ENCODE assay signal across 21 mouse cellular contexts in the genomic region with DNA sequence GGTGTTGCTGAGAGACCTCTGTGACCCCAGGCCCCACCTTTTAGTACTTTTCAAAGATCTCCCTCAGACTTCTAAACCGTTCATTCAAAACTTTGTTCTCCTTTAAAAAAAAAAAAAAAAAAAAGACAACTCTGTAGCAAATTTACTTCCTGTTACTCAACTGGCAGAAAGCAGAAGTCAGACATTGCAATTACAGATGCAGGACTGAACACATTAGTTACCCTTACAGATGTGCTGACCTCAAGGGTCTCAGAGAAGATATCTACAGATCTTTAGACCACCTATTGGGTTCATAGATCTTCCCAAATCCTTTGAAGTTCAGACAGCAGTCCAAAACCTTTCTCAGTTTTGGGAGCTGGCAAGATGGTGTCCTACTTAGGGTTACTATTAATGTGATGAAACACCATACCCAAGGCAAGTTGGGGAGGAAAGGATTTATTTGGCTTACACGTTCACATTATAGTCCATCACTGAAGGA. TPM values are rescaled to one million over a fixed set of nuclear protein-coding genes. Genes with fewer than 3 reads are reported as not detected.
A peak's percentile ranks its signal among the peaks of the same experiment; 100 is the strongest.
DNase-seq lines count a peak whose midpoint lies in the region; ATAC-seq and TF ChIP-seq lines count a peak whose summit lies in the region.
"Had no signal": no experiment of that assay in that cellular context is flagged by ENCODE, and none has a peak within 500 bp of the region (broad histone marks: within the 10 kb centered on the region; RNA-seq: fewer than 3 reads in every experiment).

No protein-coding gene starts in this region.

- peak; percentile 93 for ATAC-seq in megakaryocyte, adult 5-6 weeks (ENCODE audit: poor library complexity, severe bottlenecking)
- no peak for ATAC-seq in kidney, embryonic 14.5 days (ENCODE audit: low FRiP score, low TSS enrichment)
- ATAC-seq: intestine, embryonic 15.5 days had no signal

- no peak overlapping the region for H3K27ac ChIP-seq in kidney, embryonic 14.5 days (ENCODE audit: low read depth, low read length)
- H3K27ac ChIP-seq in kidney, adult 2 months (ENCODE audit: insufficient read depth, low read depth, low read length), result no peak overlapping the region
- H3K27ac ChIP-seq: forebrain, embryonic 12.5 days; hindbrain, embryonic 12.5 days; intestine, embryonic 15.5 days; neural tube, embryonic 15.5 days; stomach, embryonic 15.5 days had no signal

- no peak for TF ChIP-seq POLR2A in kidney, adult 2 months (IDR thresholded peaks at IDR 0.05; ENCODE audit: low read depth, low read length)

- WGBS in kidney, embryonic 14.5 days, result 42% methylated on average over 2 of the region's 2 CpGs
- WGBS in kidney, adult 2 months, result 54% methylated on average over 2 of the region's 2 CpGs

- H3K4me3 ChIP-seq in kidney, embryonic 14.5 days (ENCODE audit: low read length), result no peak overlapping the region
- H3K4me3 ChIP-seq in kidney, adult 2 months (ENCODE audit: insufficient read depth, low read depth, low read length), result no peak overlapping the region
- H3K4me3 ChIP-seq: forebrain, embryonic 12.5 days; heart, embryonic 12.5 days; hindbrain, embryonic 12.5 days; intestine, embryonic 15.5 days; neural tube, embryonic 15.5 days; stomach, embryonic 15.5 days had no signal

- H3K4me2 ChIP-seq in kidney, embryonic 14.5 days (replicated peaks; ENCODE audit: low read depth, low read length), result no peak overlapping the region
- H3K4me2 ChIP-seq: forebrain, embryonic 12.5 days; heart, embryonic 12.5 days; hindbrain, embryonic 12.5 days; intestine, embryonic 15.5 days; lung, embryonic 14.5 days; neural tube, embryonic 15.5 days; stomach, embryonic 15.5 days had no signal

- no peaks in the 10 kb centered on the region for H3K4me1 ChIP-seq in kidney, embryonic 14.5 days (ENCODE audit: control insufficient read depth, insufficient read depth, low read length)
- H3K4me1 ChIP-seq in kidney, adult 2 months (ENCODE audit: control insufficient read depth, insufficient read depth, low read length), result peaks cover 2% of the 10 kb centered on the region; the same call in 1 of the 2 replicates
- H3K4me1 ChIP-seq: forebrain, embryonic 12.5 days; neural tube, embryonic 15.5 days had no signal

- H3K36me3 ChIP-seq in kidney, embryonic 14.5 days (ENCODE audit: control insufficient read depth, insufficient read depth, low read length), result no peaks in the 10 kb centered on the region
- no peaks in the 10 kb centered on the region for H3K36me3 ChIP-seq in kidney, adult 2 months (ENCODE audit: control insufficient read depth, insufficient read depth, low read length)
- H3K36me3 ChIP-seq: forebrain, embryonic 12.5 days; heart, embryonic 12.5 days; hindbrain, embryonic 12.5 days; intestine, embryonic 15.5 days; neural tube, embryonic 15.5 days; stomach, embryonic 15.5 days had no signal

- DNase-seq in heart, adult 11 months, result peak; percentile 84
- no peak for DNase-seq in heart, postnatal 14 days
- DNase-seq in thymus, postnatal 0 days (ENCODE audit: low spot score), result peak; percentile 38
- no peak for DNase-seq in thymus, postnatal 14 days
- DNase-seq in kidney, adult 2 months, result no peak
- no peak for DNase-seq in retina, embryonic 14.5 days (ENCODE audit: low spot score)
- DNase-seq: adrenal gland, postnatal 36 days; cerebellum, postnatal 10 days; gastrocnemius, postnatal 36 days; lung, embryonic 14.5 days; retina, postnatal 1 day; right cerebral cortex, postnatal 4 days; thymus, postnatal 4 days had no signal

- H3K9me3 ChIP-seq in kidney, embryonic 14.5 days (ENCODE audit: control insufficient read depth, low read length), result no peaks in the 10 kb centered on the region
- H3K9me3 ChIP-seq: forebrain, embryonic 12.5 days; heart, embryonic 12.5 days; hindbrain, embryonic 12.5 days; intestine, embryonic 15.5 days; neural tube, embryonic 15.5 days; stomach, embryonic 15.5 days had no signal

- intact Hi-C loops in heart, postnatal 14 days (cut with DNase I), result no loop called here

- no peak for TF ChIP-seq CTCF in kidney, adult 2 months (conservative IDR thresholded peaks at IDR 0.05; ENCODE audit: insufficient read depth, insufficient read length, low read depth, low read length)

- H3K9ac ChIP-seq in kidney, embryonic 14.5 days (ENCODE audit: low read depth, low read length), result no peak overlapping the region
- H3K9ac ChIP-seq: forebrain, embryonic 12.5 days; heart, embryonic 12.5 days; hindbrain, embryonic 12.5 days; intestine, embryonic 15.5 days; lung, embryonic 14.5 days; neural tube, embryonic 15.5 days; stomach, embryonic 15.5 days had no signal

- H3K27me3 ChIP-seq in kidney, embryonic 14.5 days (ENCODE audit: control insufficient read depth, insufficient read depth, low read length), result no peaks in the 10 kb centered on the region
- no peaks in the 10 kb centered on the region for H3K27me3 ChIP-seq in kidney, adult 2 months (replicated peaks; ENCODE audit: control insufficient read depth, insufficient read depth, low read length)
- H3K27me3 ChIP-seq: heart, embryonic 12.5 days; hindbrain, embryonic 12.5 days; intestine, embryonic 15.5 days; neural tube, embryonic 15.5 days; stomach, embryonic 15.5 days had no signal

RNA-seq across cellular contexts. Expression of gene Snx6, which starts 25.2 kb away (rescaled TPM):
- 10 to 100 TPM; 38.0 to 39.8 TPM for total RNA-seq in heart, postnatal 14 days (2021)
- 185 and 189 TPM in 2 replicates for polyA plus RNA-seq in thymus, postnatal 0 days (2015; fragmentation: Nextera tagmentation; extraction: Ambion mirVana)
- 68.6 and 74.9 TPM in 2 replicates for total RNA-seq in megakaryocyte, adult 5-6 weeks (2015)
- total RNA-seq in megakaryocyte, adult 5-6 weeks (2017), result 99.5 and 101 TPM in 2 replicates
- polyA plus RNA-seq in kidney, embryonic 14.5 days (2014; fragmentation: Nextera tagmentation; extraction: Ambion mirVana), result 199 and 235 TPM in 2 replicates
- 38.3 and 45.2 TPM in 2 replicates for polyA plus RNA-seq in kidney, adult 2 months (2012; rRNA removed)

RNA-seq across cellular contexts. Expression of gene Cfl2, which starts 42.0 kb away (rescaled TPM):
- 100 to 1,000 TPM; 329 to 343 TPM for total RNA-seq in heart, postnatal 14 days (2021)
- 79.4 and 84.0 TPM in 2 replicates for polyA plus RNA-seq in thymus, postnatal 0 days (2015; fragmentation: Nextera tagmentation; extraction: Ambion mirVana)
- total RNA-seq in megakaryocyte, adult 5-6 weeks (2015), result 22.4 and 27.3 TPM in 2 replicates
- 16.3 and 21.4 TPM in 2 replicates for total RNA-seq in megakaryocyte, adult 5-6 weeks (2017)
- polyA plus RNA-seq in kidney, embryonic 14.5 days (2014; fragmentation: Nextera tagmentation; extraction: Ambion mirVana), result 215 and 219 TPM in 2 replicates
- 18.4 and 39.0 TPM in 2 replicates for polyA plus RNA-seq in kidney, adult 2 months (2012; rRNA removed)

Comparison
In these comparisons a context has a peak if more than half of its experiments do, and no peak if none do; other contexts are left out.
1. DNase-seq: peak in heart, adult 11 months (single experiment) and thymus, postnatal 0 days (single experiment); none in heart, postnatal 14 days (0 of 2), thymus, postnatal 14 days (single experiment), kidney, adult 2 months (single experiment) and retina, embryonic 14.5 days (single experiment).